Mouse (Mus musculus) gastrocnemius, adult 2 months (tissue): Measurements from ENCODE around the gene Catsper3. TPM values are rescaled to one million over a fixed set of nuclear protein-coding genes. Genes with fewer than 3 reads are reported as not detected.
A peak's percentile ranks its signal among the peaks of the same experiment; 100 is the strongest.

Source experiments
- DNase-seq: peaks from one replicate; pipeline ENCODE4 v3.0.0; 2022
- H3K27ac ChIP-seq: fragments of 200-600 bp; 2 replicates; pipeline ENCODE4 v1.8.1; 2022; ENCODE audit warnings: mild to moderate bottlenecking
- H3K4me3 ChIP-seq: fragments of 200-600 bp; 2 replicates; pipeline ENCODE4 v1.8.1; 2022; ENCODE audit warnings: mild to moderate bottlenecking, moderate library complexity
- CTCF ChIP-seq: fragments of 200-600 bp; IDR thresholded peaks from 2 replicates; pipeline ENCODE4 v1.8.1; 2022; ENCODE audit warnings: antibody characterized with exemption, mild to moderate bottlenecking, moderate library complexity
- intact Hi-C: fragments of 180-260 bp; cut with DNase I; formaldehyde crosslinking; loops from one replicate; pipeline ENCODE4 v1.15.1; 2025
- total RNA-seq, 2 experiments: library from RNA; stranded (reverse); gene quantifications; 2 replicates each; pipeline ENCODE4 v1.2.3; 2021

The Catsper3 gene
- total RNA-seq, 2 experiments from 2014 or later: 0.23 to 0.39 TPM

DNA sequence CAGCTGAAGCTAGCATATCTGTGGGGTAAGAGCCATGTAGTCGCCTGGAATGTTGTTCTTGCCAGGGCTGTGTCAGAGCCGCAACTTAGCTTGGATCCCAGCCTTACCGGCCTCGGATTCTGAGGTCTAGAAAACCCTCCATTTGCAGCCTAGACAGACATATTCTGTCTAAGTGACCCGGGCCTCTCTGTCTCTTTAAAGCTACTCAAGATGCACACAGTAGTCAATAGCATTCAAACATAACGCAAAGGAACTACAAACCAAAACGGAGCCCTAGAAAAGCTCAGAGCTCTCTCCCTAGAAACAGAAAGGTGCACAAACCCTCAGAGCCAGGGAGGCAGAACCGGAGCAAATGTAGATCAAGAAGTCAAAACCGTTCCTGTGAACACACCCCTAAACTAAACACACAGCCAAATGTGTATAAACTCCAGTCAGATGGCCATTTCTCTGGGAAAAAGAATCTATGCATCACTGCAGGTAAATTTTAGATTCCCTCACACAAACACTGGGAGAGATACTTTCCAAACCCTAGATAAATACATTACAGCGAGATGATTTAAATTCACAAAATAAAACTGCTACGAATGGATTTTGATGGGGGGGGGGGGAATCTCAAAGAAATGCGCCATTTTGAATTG lies 44.8 kb downstream of the Catsper3 start:
- Histone ChIP-seq H3K27ac (peak overlapping the region; percentile 50; the same call in 1 of the 2 replicates), H3K4me3 (peak overlapping the region; percentile 67)
- no peak for DNase-seq
- no peak for TF ChIP-seq CTCF
- intact Hi-C loops: no loop called here

DNA sequence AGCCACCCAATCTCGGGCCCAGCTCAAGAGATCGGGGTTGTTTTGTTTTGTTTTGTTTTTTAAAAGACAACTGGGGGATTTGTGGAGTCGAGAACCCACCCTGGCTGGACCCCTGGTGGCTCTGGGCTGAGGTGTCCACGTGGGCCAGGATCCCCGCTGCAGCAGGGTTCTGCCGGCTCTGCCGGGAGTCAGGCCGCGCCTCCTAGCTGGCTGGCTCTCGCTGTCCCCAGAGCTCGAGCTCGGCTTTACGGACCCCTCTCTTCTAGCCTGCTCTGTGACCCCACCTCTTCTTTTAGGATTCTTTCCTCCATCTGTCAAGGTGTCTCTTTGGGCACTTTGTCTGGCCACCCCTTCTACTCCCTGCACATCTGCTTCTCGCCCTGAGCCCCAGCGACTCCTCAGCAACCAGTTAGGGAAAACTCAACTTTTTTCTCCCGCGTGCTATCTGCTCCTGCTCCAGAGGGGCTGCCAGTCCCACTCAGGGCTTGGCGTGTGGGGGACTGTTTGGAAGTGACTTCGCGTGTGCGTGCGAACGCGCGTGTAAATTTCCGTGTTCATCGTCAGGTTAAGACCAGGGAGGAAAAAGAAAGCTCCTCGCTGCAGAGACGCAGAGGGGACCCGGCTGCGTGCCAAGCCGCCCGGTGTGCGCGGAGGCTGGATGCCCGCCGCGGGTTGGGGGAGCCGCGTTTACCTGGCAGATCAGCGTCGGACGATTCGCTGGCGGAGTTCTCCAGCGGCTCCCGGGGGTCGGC lies 45.9 kb downstream of the Catsper3 start:
- intact Hi-C loops: loop anchor here (5.0 kb wide), 1 partner anchor 132 kb away; no protein-coding TSS in a partner anchor
- no peak for TF ChIP-seq CTCF
- peak overlapping the region; percentile 53 for H3K27ac ChIP-seq
- DNase-seq: peak; percentile 41
- peak overlapping the region; percentile 71 for H3K4me3 ChIP-seq

DNA sequence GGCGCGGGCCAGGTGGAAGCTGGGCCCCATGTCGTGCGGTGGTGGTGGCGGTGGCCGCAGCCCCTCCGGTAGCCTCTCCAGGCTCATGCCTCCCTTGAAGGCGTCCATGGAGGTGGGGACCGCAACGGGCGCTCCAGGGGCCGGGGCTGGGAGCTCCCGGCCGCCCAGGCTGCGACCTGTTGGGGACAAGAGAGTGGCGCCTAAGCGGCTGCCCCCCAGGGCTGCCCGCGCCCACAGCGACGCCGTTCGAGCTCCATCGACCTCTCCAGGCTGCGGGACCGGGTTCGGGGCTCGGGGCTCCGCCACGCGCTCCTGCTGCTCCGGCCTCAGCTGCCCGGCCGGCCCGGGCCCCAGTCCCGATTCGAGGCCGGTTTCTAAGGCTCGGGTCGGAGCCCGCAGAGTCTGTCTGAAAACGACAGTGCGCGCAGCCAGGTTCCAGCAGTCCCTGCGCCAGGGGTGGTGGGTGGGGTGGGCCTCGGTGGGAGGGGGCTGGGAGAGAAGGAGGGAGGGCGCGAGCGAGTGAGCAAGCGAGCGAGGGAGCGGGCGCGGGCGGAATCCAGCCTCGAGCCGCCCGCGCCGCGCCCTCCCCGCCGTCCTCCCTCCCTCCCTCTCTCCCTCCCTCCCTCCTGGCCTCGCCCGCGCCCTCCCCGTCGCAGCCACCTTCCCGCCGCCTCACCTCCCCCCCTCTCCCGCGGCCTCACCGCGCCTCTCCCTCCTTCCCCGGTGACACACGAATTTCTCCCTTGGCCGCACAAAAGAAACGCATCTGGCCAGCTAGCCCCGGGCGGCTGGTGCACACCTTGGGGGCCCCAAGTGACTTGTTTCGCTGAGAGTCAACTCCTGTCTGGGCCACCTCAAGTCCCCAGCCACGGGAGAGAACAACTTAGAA lies 46.7 kb downstream of the Catsper3 start:
- intact Hi-C loops: loop anchor here (5.0 kb wide), 1 partner anchor 131 kb away; no protein-coding TSS in a partner anchor
- no peak for TF ChIP-seq CTCF
- peak overlapping the region; percentile 71 for H3K4me3 ChIP-seq
- peak; percentile 48 for DNase-seq
- H3K27ac ChIP-seq: peak overlapping the region; percentile 53

DNA sequence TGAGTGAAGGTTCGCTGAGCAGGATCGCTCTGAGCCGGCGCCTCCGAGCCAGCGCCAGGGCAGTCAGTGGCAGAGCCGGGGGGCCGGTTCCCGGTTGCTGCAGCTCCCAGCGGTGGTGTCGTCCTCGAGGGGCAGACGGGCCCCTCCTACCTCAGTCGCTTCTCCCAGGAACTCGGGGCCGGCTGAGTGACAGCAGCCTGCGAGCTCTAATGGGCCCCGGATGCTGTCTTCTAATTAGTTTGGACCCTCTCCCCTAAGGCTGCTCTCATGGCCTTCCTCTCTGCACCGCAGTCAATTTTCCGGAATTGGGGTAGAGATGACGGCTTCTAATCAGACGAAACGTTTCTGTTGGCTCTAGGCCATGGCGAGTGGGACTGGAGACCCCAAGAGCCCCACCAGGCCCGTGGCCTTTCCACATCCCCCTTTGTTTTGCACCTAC lies 47.4 kb downstream of the Catsper3 start:
- no peak for TF ChIP-seq CTCF
- DNase-seq: no peak
- intact Hi-C loops: loop anchor here (5.0 kb wide), 1 partner anchor 131 kb away; no protein-coding TSS in a partner anchor
- no peak overlapping the region for H3K27ac ChIP-seq
- peak overlapping the region; percentile 71 for H3K4me3 ChIP-seq

DNA sequence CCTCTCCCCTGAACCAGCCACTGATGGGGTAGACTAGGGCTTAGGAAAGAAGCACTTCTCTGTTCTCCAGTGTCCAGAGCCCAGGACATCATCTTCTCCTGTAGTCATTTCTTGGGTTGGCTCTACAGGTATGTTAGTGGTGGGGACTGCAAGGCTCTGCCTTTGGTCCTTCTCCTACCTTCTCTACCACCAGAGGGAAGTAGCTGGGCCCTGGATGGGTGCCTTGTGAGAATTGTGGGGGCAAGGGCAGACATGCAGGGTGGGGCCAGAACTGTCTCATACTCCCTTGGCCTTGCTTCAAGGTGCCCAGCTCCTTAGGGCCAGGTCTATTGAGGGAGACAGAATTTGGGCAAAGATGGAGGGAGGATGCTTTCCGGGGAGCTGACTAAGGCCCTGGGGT lies 48.2 kb downstream of the Catsper3 start:
- Histone ChIP-seq H3K4me3 (no peak overlapping the region), H3K27ac (no peak overlapping the region)
- TF ChIP-seq CTCF: no peak
- DNase-seq: no peak
- intact Hi-C loops: loop anchor here (5.0 kb wide), 1 partner anchor 130 kb away; no protein-coding TSS in a partner anchor

DNA sequence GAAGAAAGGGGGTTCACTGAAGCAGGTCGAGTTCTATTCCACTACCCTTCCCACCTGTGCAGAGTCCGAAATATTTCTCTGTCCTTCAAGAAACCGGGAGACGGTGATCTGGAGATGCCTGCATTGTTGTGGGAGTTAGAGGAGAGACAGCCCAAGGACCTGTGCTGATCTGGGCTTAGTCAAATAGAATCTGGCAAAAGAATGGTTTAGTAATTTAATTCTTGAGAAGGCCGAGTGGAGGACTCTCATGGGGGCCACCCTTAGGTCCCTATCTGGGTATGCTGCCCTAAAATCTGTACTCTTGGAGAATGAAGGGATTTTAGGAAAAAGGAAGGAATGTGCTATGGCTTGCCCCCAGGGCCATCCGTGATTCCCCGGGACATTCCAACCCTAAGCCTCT lies 49.6 kb downstream of the Catsper3 start:
- DNase-seq: no peak
- Histone ChIP-seq H3K27ac (no peak overlapping the region), H3K4me3 (no peak overlapping the region)
- intact Hi-C loops: loop anchor here (5.0 kb wide), 1 partner anchor 128 kb away; no protein-coding TSS in a partner anchor
- TF ChIP-seq CTCF: no peak

DNA sequence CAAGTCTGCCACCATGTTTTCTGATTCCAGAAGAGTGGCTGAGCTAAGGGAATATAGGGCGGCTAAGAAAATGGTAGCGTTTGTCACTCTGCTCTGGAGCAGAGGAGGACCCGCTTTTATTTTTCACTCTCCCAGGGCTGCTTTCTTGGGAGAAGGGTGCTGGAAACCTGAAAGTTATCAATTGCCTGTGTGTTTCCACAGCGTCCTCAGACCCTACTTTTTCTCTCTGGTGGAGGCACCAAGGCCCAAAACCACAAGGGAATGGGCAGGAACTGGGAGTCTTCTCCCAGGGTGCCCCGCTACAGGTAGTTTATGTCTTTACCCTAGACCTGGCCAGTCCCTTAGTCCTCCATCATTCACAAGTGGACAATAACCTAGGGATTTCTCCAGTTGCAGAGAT lies 50.3 kb downstream of the Catsper3 start:
- DNase-seq: no peak
- H3K4me3 ChIP-seq: no peak overlapping the region
- H3K27ac ChIP-seq: no peak overlapping the region
- no peak for TF ChIP-seq CTCF
- intact Hi-C loops: loop anchor here (5.0 kb wide), 1 partner anchor 128 kb away; no protein-coding TSS in a partner anchor

DNA sequence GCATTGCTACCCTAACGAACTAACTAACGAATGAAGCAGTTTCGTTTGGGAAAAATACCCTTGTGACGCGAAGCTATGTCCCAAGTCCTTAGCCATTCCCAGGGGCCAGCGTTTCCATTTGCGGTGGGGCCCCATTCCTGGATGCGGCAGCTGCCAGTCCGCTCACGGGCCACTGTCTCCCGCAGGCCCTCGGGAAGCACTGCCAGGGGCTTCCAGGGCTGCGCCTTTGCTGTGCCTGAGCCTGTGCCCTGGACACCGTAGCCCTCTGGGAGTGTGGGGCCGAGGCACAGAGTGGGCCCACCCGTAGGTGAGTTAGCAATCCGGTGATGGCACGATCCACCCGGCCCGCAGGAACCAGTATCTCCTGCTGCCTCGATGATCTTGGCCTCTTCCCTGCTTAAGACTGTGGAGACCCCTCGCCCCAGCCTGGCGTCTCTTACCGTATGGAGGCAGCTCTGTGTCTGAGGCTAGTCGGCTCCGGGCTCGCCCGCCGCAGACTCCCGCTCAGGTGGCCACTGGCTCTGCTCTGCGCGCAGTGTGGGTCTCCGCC lies 51.3 kb downstream of the Catsper3 start:
- no peak for DNase-seq
- H3K27ac ChIP-seq: no peak overlapping the region
- intact Hi-C loops: no loop called here
- H3K4me3 ChIP-seq: peak overlapping the region; percentile 33
- TF ChIP-seq CTCF: no peak

DNA sequence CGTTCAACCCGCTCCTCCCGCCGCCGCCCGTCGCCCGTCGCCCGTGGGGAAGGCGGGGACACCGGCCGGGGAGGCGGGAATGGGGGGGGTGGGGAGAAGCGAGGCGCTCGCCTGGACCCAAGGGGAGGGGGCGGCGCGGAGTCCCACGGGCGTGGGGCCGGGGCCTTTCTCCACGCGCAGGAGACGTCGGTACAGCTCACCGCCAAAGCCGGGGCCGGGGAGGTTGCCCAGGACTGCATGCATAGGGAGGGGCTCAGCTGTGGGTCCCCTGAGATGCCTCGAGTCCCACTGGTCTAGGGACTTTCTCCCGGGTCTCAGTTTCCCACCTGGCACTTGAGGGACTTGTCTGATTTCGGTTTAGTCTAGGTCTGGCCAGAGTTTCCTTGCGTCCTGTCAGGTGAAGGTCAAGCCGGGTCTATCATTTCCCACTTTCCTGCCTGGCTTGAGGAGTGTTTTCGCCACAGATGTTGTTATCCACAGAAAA lies 51.8 kb downstream of the Catsper3 start, which contains the start of gene Pitx1:
TSS of gene Pitx1 (minus strand) at position 51 of the 484 bp plus-strand sequence.
- DNase-seq: no peak
- intact Hi-C loops: no loop called here
- Histone ChIP-seq H3K4me3 (peak within 1 kb of the TSS; percentile 33), H3K27ac (no peak within 1 kb of the TSS)
- TF ChIP-seq CTCF: no peak

DNA sequence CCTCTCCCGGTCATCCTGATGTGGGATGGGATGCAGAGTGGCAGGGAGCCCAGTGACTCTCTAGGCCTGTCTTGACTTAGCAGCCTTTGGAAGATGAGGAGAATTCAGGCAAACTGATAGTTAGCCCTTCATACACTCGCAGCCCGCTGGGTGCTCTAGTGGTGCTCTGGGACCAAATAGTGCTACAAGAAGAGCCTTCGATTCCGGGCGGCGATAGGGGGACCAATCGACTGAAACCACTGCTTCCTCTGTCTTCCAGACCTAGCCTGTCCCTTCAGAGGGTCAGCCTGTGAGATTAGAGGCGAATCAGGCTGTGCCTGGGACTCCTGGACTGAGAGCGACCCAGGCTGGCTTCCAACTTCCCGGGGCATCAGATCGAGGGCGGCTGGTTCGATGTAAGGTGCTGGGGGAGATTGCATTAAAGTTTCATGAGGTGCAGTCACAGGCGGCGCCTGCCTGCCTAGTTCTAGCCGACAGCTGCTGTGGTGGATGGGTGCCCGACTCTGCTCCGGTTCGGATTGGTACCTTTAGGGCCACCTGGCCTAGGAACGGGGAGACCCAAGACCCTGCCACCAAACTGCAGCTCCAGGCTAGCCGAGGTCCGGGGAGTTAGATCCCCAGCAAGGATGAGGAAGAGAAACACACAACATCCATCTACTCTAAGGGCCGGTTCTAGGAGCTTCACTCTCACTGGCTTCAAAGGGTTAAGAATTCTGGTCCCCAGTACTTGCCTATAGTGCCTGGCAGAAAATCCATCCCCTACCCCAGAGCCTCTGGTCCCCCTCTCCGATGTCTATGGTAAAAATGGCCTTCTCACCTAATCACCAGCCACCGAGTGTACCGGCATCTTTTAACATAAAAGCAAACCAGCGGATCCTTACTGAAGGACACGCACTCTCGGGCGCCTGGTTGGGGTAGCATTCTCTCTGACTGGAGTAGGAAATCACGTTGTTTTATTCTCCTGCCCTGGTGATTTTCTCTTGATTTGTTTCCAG lies 52.7 kb downstream of the Catsper3 start:
- intact Hi-C loops: no loop called here
- Histone ChIP-seq H3K27ac (no peak overlapping the region), H3K4me3 (no peak overlapping the region)
- no peak for DNase-seq
- TF ChIP-seq CTCF: no peak

DNA sequence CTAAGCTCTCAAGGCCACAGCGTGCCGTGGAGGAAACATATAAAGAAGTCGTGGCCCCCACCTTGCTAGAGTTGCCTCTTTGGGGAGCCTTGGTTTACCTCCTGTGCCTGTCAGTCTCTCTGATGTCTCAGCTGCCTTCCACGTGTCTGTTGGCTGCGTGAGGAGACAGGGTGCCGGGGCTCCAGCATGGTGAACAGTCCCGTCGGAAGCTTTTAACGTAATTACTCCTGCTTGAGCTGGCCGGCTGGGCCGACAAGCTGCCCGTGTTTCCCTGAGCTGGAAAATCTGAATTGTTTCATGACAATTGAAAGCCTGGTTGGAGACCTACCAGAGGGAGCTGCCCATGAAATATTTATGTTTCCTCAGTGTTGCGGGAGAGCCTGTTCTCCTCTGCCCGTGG lies 55.9 kb downstream of the Catsper3 start:
- no peak for DNase-seq
- no peak for TF ChIP-seq CTCF
- Histone ChIP-seq H3K4me3 (no peak overlapping the region), H3K27ac (no peak overlapping the region)
- intact Hi-C loops: no loop called here
